27 mouse cellular contexts compared by ENCODE assay signal in genomic region chr6:145652986-145653385, GRCm38 (mm10). TPM values are rescaled to one million over a fixed set of nuclear protein-coding genes. Genes with fewer than 3 reads are reported as not detected.
DNase-seq lines count a peak whose midpoint lies in the region; ATAC-seq and TF ChIP-seq lines count a peak whose summit lies in the region.
"Had no signal": no experiment of that assay in that cellular context is flagged by ENCODE, and none has a peak within 500 bp of the region (broad histone marks: within the 10 kb centered on the region; RNA-seq: fewer than 3 reads in every experiment).

No protein-coding gene starts in this region.

- no peaks in the 10 kb centered on the region for H3K27me3 ChIP-seq in lung, embryonic 15.5 days
- H3K27me3 ChIP-seq in lung, postnatal 0 days (replicated peaks; ENCODE audit: insufficient read depth, low read length), result no peaks in the 10 kb centered on the region
- H3K27me3 ChIP-seq: CH12.LX; embryonic facial prominence, embryonic 12.5 days; forebrain, embryonic 13.5 days; forebrain, embryonic 15.5 days; Patski had no signal

- peak; percentile 28; the same call in 1 of the 2 replicates for ATAC-seq in lung, embryonic 15.5 days (ENCODE audit: borderline replicate concordance, extremely low read depth, low FRiP score, low TSS enrichment)
- 0 out of 2 replicates have a peak, but pooled peaks have one; percentile 12 for ATAC-seq in lung, postnatal 0 days
- ATAC-seq: activated CD4-positive, CD25-positive, alpha-beta regulatory T cell, adult 4 months; CD4-positive, CD25-positive, alpha-beta regulatory T cell, adult 4 months; forebrain, embryonic 13.5 days; forebrain, embryonic 15.5 days; Patski had no signal

- WGBS in lung, embryonic 15.5 days, result 70% methylated on average over 5 of the region's 5 CpGs
- 53% methylated on average over 5 of the region's 5 CpGs for WGBS in lung, adult 2 months
- WGBS in lung, postnatal 0 days, result 63% methylated on average over 5 of the region's 5 CpGs

- H3K9ac ChIP-seq in lung, embryonic 15.5 days, result no peak overlapping the region
- H3K9ac ChIP-seq in lung, postnatal 0 days (replicated peaks; ENCODE audit: low read depth), result no peak overlapping the region
- H3K9ac ChIP-seq: embryonic facial prominence, embryonic 12.5 days; forebrain, embryonic 13.5 days; forebrain, embryonic 15.5 days had no signal

- H3K4me3 ChIP-seq in lung, embryonic 15.5 days, result no peak overlapping the region
- H3K4me3 ChIP-seq in lung, adult 2 months (replicated peaks; ENCODE audit: extremely low read depth, low read depth, low read length), result no peak overlapping the region
- H3K4me3 ChIP-seq in lung, postnatal 0 days (ENCODE audit: low read depth, low read length), result no peak overlapping the region
- H3K4me3 ChIP-seq: embryonic facial prominence, embryonic 10.5 days; embryonic facial prominence, embryonic 12.5 days; forebrain, embryonic 13.5 days; forebrain, embryonic 15.5 days had no signal

- 0 out of 2 replicates have a peak, but pooled peaks cover 5% of the 10 kb centered on the region for H3K9me3 ChIP-seq in lung, embryonic 15.5 days
- H3K9me3 ChIP-seq in lung, postnatal 0 days (ENCODE audit: low read length), result no peaks in the 10 kb centered on the region
- H3K9me3 ChIP-seq: embryonic facial prominence, embryonic 12.5 days; forebrain, embryonic 13.5 days; forebrain, embryonic 15.5 days had no signal

- H3K36me3 ChIP-seq in lung, embryonic 15.5 days, result no peaks in the 10 kb centered on the region
- no peaks in the 10 kb centered on the region for H3K36me3 ChIP-seq in lung, postnatal 0 days (ENCODE audit: insufficient read depth, low read length)
- H3K36me3 ChIP-seq: embryonic facial prominence, embryonic 10.5 days; embryonic facial prominence, embryonic 12.5 days; forebrain, embryonic 15.5 days; G1E had no signal

- no peak for TF ChIP-seq POLR2A in lung, adult 2 months (IDR thresholded peaks at IDR 0.05; ENCODE audit: borderline replicate concordance, extremely low read depth, low read depth, low read length)

- peak; percentile 69 for DNase-seq in heart, adult 11 months
- DNase-seq in heart, postnatal 25 days (ENCODE audit: low spot score), result no peak
- no peak for DNase-seq in lung, adult 2 months
- DNase-seq in lung, postnatal 0 days (ENCODE audit: low spot score), result peak; percentile 55
- DNase-seq in lung, postnatal 14 days, result no peak
- DNase-seq: adrenal gland, adult 8-10 months; adrenal gland, postnatal 14 days; adrenal gland, postnatal 36 days; B cell, adult 2 months; cerebellum, adult 11-12 months; cerebellum, adult 2 months; cerebellum, adult 9-10 months; cerebellum, postnatal 25 days had no signal

- 0 out of 2 replicates have a peak, but pooled peaks have one; percentile 36 for TF ChIP-seq EP300 in lung, postnatal 0 days (IDR thresholded peaks at IDR 0.05)

- no peak overlapping the region for H3K4me2 ChIP-seq in lung, embryonic 15.5 days
- no peak overlapping the region for H3K4me2 ChIP-seq in lung, postnatal 0 days (replicated peaks; ENCODE audit: low read depth, low read length)
- H3K4me2 ChIP-seq: embryonic facial prominence, embryonic 12.5 days; forebrain, embryonic 13.5 days; forebrain, embryonic 15.5 days had no signal

- peaks cover 15% of the 10 kb centered on the region for H3K4me1 ChIP-seq in lung, embryonic 15.5 days
- H3K4me1 ChIP-seq in lung, adult 2 months (ENCODE audit: control insufficient read depth, insufficient read depth, low read length), result peaks cover 3% of the 10 kb centered on the region; the same call in 1 of the 2 replicates
- H3K4me1 ChIP-seq in lung, postnatal 0 days (ENCODE audit: insufficient read depth, low read depth, low read length), result no peaks in the 10 kb centered on the region; the same call in 1 of the 2 replicates
- H3K4me1 ChIP-seq: embryonic facial prominence, embryonic 10.5 days; embryonic facial prominence, embryonic 12.5 days had no signal

- intact Hi-C loops in heart, postnatal 25 days (cut with DNase I), result no loop called here

- H3K27ac ChIP-seq in lung, embryonic 15.5 days, result no peak overlapping the region; the same call in 1 of the 2 replicates
- peak overlapping the region; percentile 20; the same call in 1 of the 2 replicates for H3K27ac ChIP-seq in lung, postnatal 0 days (ENCODE audit: low read length)
- H3K27ac ChIP-seq: embryonic facial prominence, embryonic 10.5 days; embryonic facial prominence, embryonic 12.5 days; forebrain, embryonic 13.5 days; forebrain, embryonic 15.5 days had no signal

- no peak for TF ChIP-seq CTCF in lung, adult 2 months (IDR thresholded peaks at IDR 0.05; ENCODE audit: insufficient read depth, low read length)
- TF ChIP-seq CTCF in lung, postnatal 0 days (IDR thresholded peaks at IDR 0.05), result no peak

RNA-seq across cellular contexts. Expression of gene Tuba3b, which starts 37.4 kb away (rescaled TPM):
- total RNA-seq in heart, postnatal 25 days (2021), result under 1 TPM in 1 of 2 experiments, not detected in 1; 0.20 TPM
- not detected in 2 replicates for polyA plus RNA-seq in lung, embryonic 15.5 days (2015; fragmentation: Nextera tagmentation; extraction: Ambion mirVana)
- polyA plus RNA-seq in lung, adult 2 months (2012; rRNA removed), result 0.08 and 0.16 TPM in 2 replicates
- not detected in 2 replicates for polyA plus RNA-seq in lung, postnatal 0 days (2015; fragmentation: Nextera tagmentation; extraction: Ambion mirVana)
- total RNA-seq: adrenal gland, adult 18-20 months; adrenal gland, postnatal 14 days; adrenal gland, postnatal 36 days; CH12.LX; G1E had no signal
- polyA plus RNA-seq: activated CD4-positive, CD25-positive, alpha-beta regulatory T cell, adult 4 months; CD4-positive, CD25-positive, alpha-beta regulatory T cell, adult 4 months; cerebellum, adult 2 months; cortical plate, adult 2 months; embryonic facial prominence, embryonic 10.5 days; embryonic facial prominence, embryonic 12.5 days; embryonic facial prominence, embryonic 14.5 days; forebrain, embryonic 11.5 days; forebrain, embryonic 13.5 days; forebrain, embryonic 15.5 days; G1E; Patski had no signal

RNA-seq across cellular contexts. Expression of gene Lmntd1, which starts 38.9 kb away (rescaled TPM):
- 1 to 10 TPM; 2.1 to 2.3 TPM for total RNA-seq in heart, postnatal 25 days (2021)
- 0.97 and 1.9 TPM in 2 replicates for polyA plus RNA-seq in lung, embryonic 15.5 days (2015; fragmentation: Nextera tagmentation; extraction: Ambion mirVana)
- polyA plus RNA-seq in lung, adult 2 months (2012; rRNA removed), result 1.7 and 4.5 TPM in 2 replicates
- 0.74 and 0.81 TPM in 2 replicates for polyA plus RNA-seq in lung, postnatal 0 days (2015; fragmentation: Nextera tagmentation; extraction: Ambion mirVana)
- polyA plus RNA-seq: CD4-positive, CD25-positive, alpha-beta regulatory T cell, adult 4 months; G1E; Patski had no signal

Comparison
In these comparisons a context has a peak if more than half of its experiments do, and no peak if none do; other contexts are left out.
1. DNase-seq: peak in heart, adult 11 months (single experiment) and lung, postnatal 0 days (single experiment); none in heart, postnatal 25 days (single experiment), lung, adult 2 months (single experiment) and lung, postnatal 14 days (single experiment).